Mouse (Mus musculus) lung, postnatal 0 days (tissue): ENCODE measurements around the gene Cnot4.

Experiments used
- CTCF ChIP-seq: IDR thresholded peaks from 2 replicates; pipeline ENCODE4 v1.5.1; 2016; ENCODE audit warnings: antibody characterized with exemption, mild to moderate bottlenecking
- EP300 ChIP-seq: IDR thresholded peaks from 2 replicates; pipeline ENCODE4 v1.6.1; 2016; ENCODE audit warnings: antibody characterized with exemption, mild to moderate bottlenecking, control low read depth

DNA sequence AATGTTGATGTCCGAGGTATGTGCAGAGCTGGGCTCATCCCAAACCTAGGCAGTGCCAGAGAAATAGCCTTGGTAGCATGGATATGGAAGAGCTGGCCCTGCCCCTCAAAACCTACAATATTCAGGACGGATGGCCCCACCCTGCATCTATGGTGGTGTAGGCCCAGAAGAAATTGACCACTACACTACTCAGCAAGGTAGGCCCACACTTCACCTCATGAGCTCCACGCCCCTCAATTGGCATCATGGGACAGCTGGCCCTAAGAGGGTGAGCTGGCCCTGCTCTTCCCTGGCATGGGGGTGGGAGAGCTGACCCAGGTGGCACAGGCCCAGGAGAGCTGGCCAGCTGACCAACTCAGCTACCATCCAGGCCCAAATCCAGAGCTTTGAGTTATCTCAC lies 48.6 kb downstream of the Cnot4 start:
- TF ChIP-seq CTCF = no peak
- TF ChIP-seq EP300 = no peak
